Mouse (Mus musculus): ENCODE measurements around the gene Adamts17. TPM values are rescaled to one million over a fixed set of nuclear protein-coding genes. Genes with fewer than 3 reads are reported as not detected.

The Adamts17 gene
- total and polyA plus RNA-seq, 3 experiments: 0.33 to 0.42 TPM; not detected in 1

DNA sequence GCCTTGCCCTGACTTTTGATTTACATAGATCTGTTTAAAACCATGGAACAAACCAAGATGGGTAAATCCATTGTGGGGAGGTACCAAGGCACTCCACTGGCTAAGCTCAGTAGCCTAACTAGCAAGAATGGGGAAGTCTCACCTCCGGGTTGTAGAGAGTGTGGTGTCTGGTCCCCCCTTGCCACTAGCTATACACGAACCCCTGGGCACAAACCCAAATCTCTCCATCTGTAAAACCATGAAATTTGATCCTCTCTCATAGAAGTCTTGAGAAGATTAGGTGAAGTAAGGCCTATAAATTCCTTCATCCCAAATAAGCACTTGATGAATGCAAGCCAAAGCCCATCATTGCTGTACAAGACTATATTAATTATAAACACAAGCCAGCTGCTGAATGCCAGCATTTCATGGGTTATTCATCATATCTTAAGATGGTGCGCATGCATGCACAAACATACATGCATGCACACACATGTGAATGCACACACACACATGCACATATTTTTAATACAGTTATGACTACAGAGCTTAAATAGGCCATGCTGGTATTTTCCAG lies 262.0 kb downstream of the Adamts17 start:
- H3K79me2 ChIP-seq (ENCODE audit: control insufficient read depth, insufficient read depth, low read length, poor library complexity): no peaks in the 10 kb centered on the region
- H3K4me3 ChIP-seq (ENCODE audit: control insufficient read depth in 1 of 2, insufficient read depth in 1 of 2, low read depth in 2 of 2, low read length in 2 of 2): no peak overlapping the region
- H3K9me3 ChIP-seq (replicated peaks; ENCODE audit: insufficient read depth, low read length): no peaks in the 10 kb centered on the region
- no peaks in the 10 kb centered on the region for H3K4me1 ChIP-seq (ENCODE audit: control insufficient read depth in 1 of 2, insufficient read depth in 2 of 2, low read length in 2 of 2)
- H3K36me3 ChIP-seq (ENCODE audit: control insufficient read depth in 1 of 2, insufficient read depth in 2 of 2, low read length in 2 of 2): no peaks in the 10 kb centered on the region
- H3K27ac ChIP-seq (ENCODE audit: control insufficient read depth, low read depth, low read length): no peak overlapping the region
- no peak overlapping the region for H3K9ac ChIP-seq (ENCODE audit: control insufficient read depth, low read depth, low read length, poor library complexity, severe bottlenecking)
- no peak for DNase-seq (ENCODE audit: low read depth, low spot score)
- no peaks in the 10 kb centered on the region for H3K27me3 ChIP-seq (ENCODE audit: control insufficient read depth in 1 of 2, insufficient read depth in 2 of 2, low read length in 2 of 2)
- no peak for TF ChIP-seq CHD2 (IDR thresholded peaks at IDR 0.05; ENCODE audit: low read length)
- no peak for TF ChIP-seq MAX (IDR thresholded peaks at IDR 0.05; ENCODE audit: low read length)
- TF ChIP-seq HCFC1 (IDR thresholded peaks at IDR 0.05; ENCODE audit: low read depth, low read length): no peak
- TF ChIP-seq TAL1 (IDR thresholded peaks at IDR 0.05; ENCODE audit: low read length): no peak
- TF ChIP-seq BHLHE40 (IDR thresholded peaks at IDR 0.05; ENCODE audit: borderline replicate concordance, low read depth, low read length): no peak
- TF ChIP-seq RAD21 (IDR thresholded peaks at IDR 0.05; ENCODE audit: low read depth, low read length): no peak
- no peak for TF ChIP-seq ZNF384 (IDR thresholded peaks at IDR 0.05; ENCODE audit: low read depth, low read length)
- no peak for TF ChIP-seq MYB (IDR thresholded peaks at IDR 0.05; ENCODE audit: low read depth, low read length)

DNA sequence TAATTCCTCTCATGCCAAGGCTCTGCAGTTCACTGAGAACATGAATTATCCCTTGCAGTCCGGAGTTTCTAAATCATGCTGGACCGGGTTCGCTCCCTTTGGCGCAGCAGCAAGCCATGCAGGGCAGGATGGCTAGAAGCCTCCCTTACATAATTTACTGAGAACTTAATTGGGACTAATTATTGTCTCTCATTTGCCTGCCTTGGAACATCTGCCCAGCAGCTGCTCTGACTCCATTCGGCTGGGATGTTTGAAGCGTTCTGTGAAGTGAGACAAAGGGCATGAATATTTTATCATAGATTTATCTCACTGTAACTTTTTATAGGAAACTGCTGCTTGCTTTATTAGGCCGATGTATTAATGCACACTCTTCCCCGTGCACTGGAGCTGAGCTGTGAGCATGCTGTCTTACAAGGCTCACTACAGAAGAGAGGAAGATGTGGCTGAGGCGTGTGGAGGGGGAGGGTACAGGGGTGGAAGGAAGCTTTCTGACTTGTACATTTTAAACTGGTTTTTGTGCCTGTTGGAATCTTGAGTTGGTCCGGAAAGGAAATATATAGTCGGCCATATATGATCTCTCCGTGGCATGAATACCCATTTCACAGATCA lies 271.1 kb downstream of the Adamts17 start:
- DNase-seq (ENCODE audit: low read depth, low spot score): no peak
- no peaks in the 10 kb centered on the region for H3K79me2 ChIP-seq (ENCODE audit: control insufficient read depth, insufficient read depth, low read length, poor library complexity)
- no peak overlapping the region for H3K4me3 ChIP-seq (ENCODE audit: control insufficient read depth in 1 of 2, insufficient read depth in 1 of 2, low read depth in 2 of 2, low read length in 2 of 2)
- H3K27me3 ChIP-seq (ENCODE audit: control insufficient read depth in 1 of 2, insufficient read depth in 2 of 2, low read length in 2 of 2): no peaks in the 10 kb centered on the region
- H3K9me3 ChIP-seq (replicated peaks; ENCODE audit: insufficient read depth, low read length): no peaks in the 10 kb centered on the region
- no peak overlapping the region for H3K9ac ChIP-seq (ENCODE audit: control insufficient read depth, low read depth, low read length, poor library complexity, severe bottlenecking)
- no peaks in the 10 kb centered on the region for H3K36me3 ChIP-seq (ENCODE audit: control insufficient read depth in 1 of 2, insufficient read depth in 2 of 2, low read length in 2 of 2)
- no peaks in the 10 kb centered on the region for H3K4me1 ChIP-seq (ENCODE audit: control insufficient read depth in 1 of 2, insufficient read depth in 2 of 2, low read length in 2 of 2)
- no peak overlapping the region for H3K27ac ChIP-seq (ENCODE audit: control insufficient read depth, low read depth, low read length)
- TF ChIP-seq MAFK (IDR thresholded peaks at IDR 0.05; ENCODE audit: borderline replicate concordance, low read depth, low read length) (no peak), SMC3 (IDR thresholded peaks at IDR 0.05; ENCODE audit: low read depth, low read length) (no peak), ZNF384 (IDR thresholded peaks at IDR 0.05; ENCODE audit: low read depth, low read length) (no peak), MAX (IDR thresholded peaks at IDR 0.05; ENCODE audit: low read length) (no peak), RCOR1 (IDR thresholded peaks at IDR 0.05; ENCODE audit: low read depth, low read length) (no peak), POLR2AphosphoS2 (IDR thresholded peaks at IDR 0.05; ENCODE audit: low read length) (no peak), CHD1 (IDR thresholded peaks at IDR 0.05; ENCODE audit: low read depth, low read length) (no peak), BHLHE40 (IDR thresholded peaks at IDR 0.05; ENCODE audit: borderline replicate concordance, low read depth, low read length) (no peak), KAT2A (conservative IDR thresholded peaks at IDR 0.05; ENCODE audit: low read depth, low read length) (no peak), ZMIZ1 (IDR thresholded peaks at IDR 0.05; ENCODE audit: low read depth, low read length) (no peak), ZC3H11A (IDR thresholded peaks at IDR 0.05; ENCODE audit: low read depth, low read length) (no peak), CTCF (IDR thresholded peaks at IDR 0.05 in 2 of 3, conservative IDR thresholded peaks at IDR 0.05 in 1 of 3; ENCODE audit: control insufficient read depth in 1 of 3, insufficient read depth in 1 of 3, low read depth in 2 of 3, low read length in 3 of 3, poor library complexity in 1 of 3, severe bottlenecking in 1 of 3) (no peak)

Data from MEL (cell line).